Mouse (Mus musculus): ENCODE data around the gene Boc. TPM values are rescaled to one million over a fixed set of nuclear protein-coding genes. Genes with fewer than 3 reads are reported as not detected.
A peak's percentile ranks its signal among the peaks of the same experiment; 100 is the strongest.
"Not testable (repeated sequence)": the region's sequence is repeated elsewhere in the genome, so short reads cannot be mapped to it uniquely, and the experiment has no call there.

Boc gene
- total RNA-seq, 2 experiments from 2014 or later: 20.4 to 21.4 TPM

DNA sequence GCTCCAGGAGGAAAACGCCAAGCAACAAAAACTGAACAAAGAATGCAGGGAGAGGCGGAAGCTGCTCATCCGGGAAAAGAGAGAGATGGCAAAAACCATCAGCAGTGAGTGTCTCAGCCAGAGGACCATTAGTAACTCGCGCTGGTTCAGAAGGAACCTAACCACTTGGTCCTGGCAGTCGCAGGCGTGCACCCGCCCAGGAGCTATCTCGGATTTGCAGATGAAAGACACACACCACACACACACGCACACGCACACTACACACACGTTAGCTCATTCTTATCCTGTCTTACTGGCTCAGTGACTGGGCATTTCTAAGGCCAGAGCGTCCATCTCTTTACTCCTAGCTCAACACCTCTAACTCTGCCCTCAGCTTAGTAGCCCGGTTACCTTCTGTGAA is 83.4 kb downstream of the Boc start:
- DNase-seq (ENCODE audit: extremely low spot score in 1 of 2, low spot score in 2 of 2): no peak
- intact Hi-C loops (cut with DNase I): no loop called here

DNA sequence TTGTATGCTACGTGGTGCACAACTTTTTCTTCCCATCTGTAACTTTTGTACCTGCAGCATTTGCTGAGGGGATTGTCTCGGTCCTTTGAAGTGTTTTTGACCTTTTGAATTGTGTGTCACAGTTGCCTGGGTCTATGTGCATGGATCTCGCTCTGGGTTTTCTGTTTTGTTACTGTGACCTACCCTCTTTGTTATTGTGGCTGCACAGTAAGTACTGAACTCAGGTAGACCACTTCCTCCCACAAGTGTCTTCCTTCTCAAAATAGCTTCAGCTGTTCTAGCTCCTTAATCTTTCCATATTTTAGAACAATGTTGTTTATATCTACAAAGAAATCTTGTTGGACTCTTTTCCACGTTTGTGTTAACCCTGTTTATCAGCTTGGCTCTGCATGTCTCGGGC is 97.8 kb downstream of the Boc start:
- intact Hi-C loops (cut with DNase I): no loop called here
- no peak for DNase-seq (ENCODE audit: extremely low spot score in 1 of 2, low spot score in 2 of 2)

DNA sequence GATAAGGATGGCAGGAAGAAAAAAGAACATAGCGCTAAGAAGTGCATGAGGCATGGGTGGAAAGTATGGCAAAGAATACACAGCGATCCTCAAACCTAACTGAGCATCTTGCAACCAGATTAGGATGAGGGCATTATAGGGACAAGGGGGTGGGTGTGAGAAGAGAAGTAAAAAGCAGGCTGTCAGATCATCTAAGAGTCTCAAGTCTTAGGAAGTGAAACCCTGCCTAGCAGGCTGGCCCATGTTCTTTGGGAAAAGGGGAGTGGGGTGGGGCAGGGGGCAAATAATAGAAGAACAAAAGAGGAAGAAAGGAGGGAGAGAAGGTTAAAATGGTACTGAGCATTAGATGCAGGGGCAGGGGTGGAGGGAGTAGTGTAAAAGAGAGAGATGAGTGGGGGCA is 99.9 kb downstream of the Boc start:
- no peak for DNase-seq (ENCODE audit: extremely low spot score in 1 of 2, low spot score in 2 of 2)
- intact Hi-C loops (cut with DNase I): no loop called here

DNA sequence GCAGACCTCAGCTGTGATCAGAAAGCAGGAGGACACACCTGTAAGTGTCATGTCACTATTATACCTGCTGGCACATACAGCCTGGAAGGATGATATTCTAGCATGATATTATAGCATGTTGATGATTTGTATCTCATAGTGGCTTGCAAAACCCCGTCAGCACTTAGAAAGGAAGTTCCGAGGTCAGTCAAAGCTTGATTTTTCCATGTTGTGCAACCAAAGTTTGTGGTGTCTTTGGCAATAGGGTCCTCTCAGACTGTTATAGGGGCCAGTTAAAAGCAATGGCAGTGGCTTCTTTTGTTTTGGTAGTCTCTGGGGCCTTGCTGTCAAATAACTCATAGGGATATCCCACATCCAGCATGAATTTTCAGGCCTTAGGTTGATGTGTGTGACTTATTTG is 100.8 kb downstream of the Boc start:
- DNase-seq (ENCODE audit: extremely low spot score in 1 of 2, low spot score in 2 of 2): no peak
- intact Hi-C loops (cut with DNase I): no loop called here

DNA sequence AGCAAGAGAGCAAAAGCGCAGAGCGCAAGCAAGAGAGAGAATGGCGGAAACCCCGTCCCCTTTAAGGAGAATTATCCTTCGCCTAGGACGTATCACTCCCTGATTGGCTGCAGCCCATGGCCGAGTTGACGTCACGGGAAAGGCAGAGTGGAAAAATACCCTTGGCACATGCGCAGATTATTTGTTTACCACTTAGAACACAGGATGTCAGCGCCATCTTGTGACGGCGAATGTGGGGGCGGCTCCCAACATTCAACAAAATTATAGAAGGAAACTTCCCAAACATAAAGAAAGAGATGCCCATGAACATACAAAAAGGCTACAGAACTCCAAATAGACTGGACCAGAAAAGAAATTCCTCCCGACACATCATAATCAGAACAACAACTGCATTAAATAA is 116.8 kb downstream of the Boc start:
- intact Hi-C loops (cut with DNase I); DNase-seq (ENCODE audit: extremely low spot score in 1 of 2, low spot score in 2 of 2): not testable (repeated sequence)

DNA sequence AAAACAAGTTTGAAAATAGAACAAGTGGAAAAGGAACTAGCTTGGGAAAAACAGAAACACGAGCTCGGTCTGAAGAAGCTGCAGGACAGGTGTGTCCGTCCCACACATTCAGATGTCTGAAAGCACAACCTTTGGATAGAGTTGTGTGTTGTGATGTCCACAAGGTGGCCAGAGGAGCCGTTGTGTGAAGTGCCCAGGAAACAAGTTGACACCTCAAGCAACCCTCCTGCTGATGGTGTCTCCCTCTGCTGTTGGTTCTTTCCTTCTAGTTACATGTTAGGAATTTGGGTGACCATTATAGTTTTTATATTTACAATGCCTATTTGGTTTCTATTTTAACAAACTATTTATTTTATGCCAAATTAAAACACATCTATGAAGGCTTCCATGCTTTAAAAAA is 123.2 kb downstream of the Boc start:
- no peak for DNase-seq (ENCODE audit: extremely low spot score in 1 of 2, low spot score in 2 of 2)
- intact Hi-C loops (cut with DNase I): no loop called here

Small RNA genes within 50 kb of the gene (microRNA-seq; reads per million reads assigned to microRNA genes)
- 4.0 reads per million, percentile 11 among the genes with 10 or more reads in this experiment for gene Mir3081

Other genes starting within 250 kb of the Boc start
- gene Sidt1, start 225.7 kb downstream of the Boc start, total RNA-seq (2021): 10 to 100 TPM; 39.9 to 49.1 TPM
- 10 to 100 TPM; 12.6 to 12.9 TPM for gene Spice1, start 211.8 kb downstream of the Boc start, total RNA-seq (2021)
- 1 to 10 TPM; 6.5 to 8.6 TPM for gene Cfap44, start 164.1 kb downstream of the Boc start, total RNA-seq (2021)
- gene Nepro, start 165.4 kb upstream of the Boc start, total RNA-seq (2021): 1 to 10 TPM; 4.4 to 5.7 TPM
- gene Gtpbp8, start 187.5 kb upstream of the Boc start, total RNA-seq (2021): 10 to 100 TPM; 25.6 to 25.9 TPM
- under 1 TPM; 0.21 to 0.55 TPM for gene Cd200r1, start 206.8 kb upstream of the Boc start, total RNA-seq (2021)

Measured in left cerebral cortex, postnatal 10 days (tissue).